8 mouse cellular contexts compared by ENCODE assay signal in the genomic region with DNA sequence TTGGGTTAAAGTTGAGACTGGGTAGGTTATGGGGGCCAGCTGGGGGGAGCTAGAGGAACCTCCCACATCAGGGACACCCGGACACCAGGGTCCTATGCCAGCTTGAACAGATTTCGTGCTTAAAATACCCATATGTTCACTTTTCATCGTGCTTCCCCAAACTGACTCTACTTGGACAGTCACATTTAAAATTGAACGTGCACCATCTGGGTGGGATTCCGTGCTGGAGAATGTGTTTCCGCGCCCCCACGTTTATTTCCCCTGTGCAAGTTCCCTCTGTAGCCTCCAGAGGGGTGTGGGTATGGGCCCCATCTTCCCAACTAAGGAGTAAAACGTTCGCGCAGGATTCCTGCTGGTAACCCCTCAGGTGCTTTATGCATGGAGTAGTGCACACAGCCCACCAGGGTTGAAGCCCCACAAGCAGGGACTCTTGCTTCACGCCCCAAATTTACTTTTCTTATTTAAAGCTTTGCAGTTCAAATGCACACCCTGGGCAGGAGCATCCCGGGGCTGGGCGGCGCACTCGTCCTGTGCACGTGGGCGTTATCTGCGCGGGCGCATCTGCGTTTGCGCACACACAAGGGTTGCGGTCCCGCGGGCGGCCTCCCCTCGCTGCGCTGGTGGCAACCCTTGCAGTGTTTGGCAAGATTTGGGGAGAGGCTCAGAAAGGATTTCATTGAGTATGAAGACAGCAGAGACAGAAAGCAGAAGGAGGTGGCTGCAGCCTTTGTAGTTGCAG. TPM values are rescaled to one million over a fixed set of nuclear protein-coding genes. Genes with fewer than 3 reads are reported as not detected.
DNase-seq lines count a peak whose midpoint lies in the region; ATAC-seq and TF ChIP-seq lines count a peak whose summit lies in the region.

No protein-coding gene starts in this region.

- H3K27me3 ChIP-seq in heart, embryonic 16.5 days (ENCODE audit: control insufficient read depth, insufficient read depth, low read length), result peaks cover 40% of the 10 kb centered on the region
- H3K27me3 ChIP-seq in embryonic facial prominence, embryonic 10.5 days (replicated peaks; ENCODE audit: low read depth, poor library complexity, severe bottlenecking), result peaks cover 58% of the 10 kb centered on the region
- H3K27me3 ChIP-seq in hindbrain, postnatal 0 days (ENCODE audit: insufficient read depth, low read length), result peaks cover 33% of the 10 kb centered on the region
- H3K27me3 ChIP-seq in midbrain, embryonic 14.5 days (ENCODE audit: control insufficient read depth, insufficient read depth, low read length), result peaks cover 40% of the 10 kb centered on the region

- H3K27ac ChIP-seq in heart, embryonic 16.5 days (ENCODE audit: low read length), result no peak overlapping the region
- H3K27ac ChIP-seq in embryonic facial prominence, embryonic 10.5 days (replicated peaks), result no peak overlapping the region
- no peak overlapping the region for H3K27ac ChIP-seq in hindbrain, postnatal 0 days
- no peak overlapping the region for H3K27ac ChIP-seq in midbrain, embryonic 14.5 days (replicated peaks; ENCODE audit: low read depth, low read length)

- peak overlapping the region; percentile 92 for H3K4me2 ChIP-seq in heart, embryonic 16.5 days (ENCODE audit: low read depth, low read length)
- peak overlapping the region; percentile 59 for H3K4me2 ChIP-seq in hindbrain, postnatal 0 days (ENCODE audit: low read depth, low read length)
- peak overlapping the region; percentile 47 for H3K4me2 ChIP-seq in midbrain, embryonic 14.5 days (ENCODE audit: low read length)

- H3K4me1 ChIP-seq in heart, embryonic 16.5 days (ENCODE audit: control insufficient read depth, insufficient read depth, low read length), result peaks cover 8% of the 10 kb centered on the region; the same call in 1 of the 2 replicates
- peaks cover 37% of the 10 kb centered on the region for H3K4me1 ChIP-seq in embryonic facial prominence, embryonic 10.5 days
- no peaks in the 10 kb centered on the region; the same call in 1 of the 2 replicates for H3K4me1 ChIP-seq in hindbrain, postnatal 0 days (ENCODE audit: insufficient read depth, low read length)
- H3K4me1 ChIP-seq in midbrain, embryonic 14.5 days (ENCODE audit: control insufficient read depth, insufficient read depth, low read length), result peaks cover 9% of the 10 kb centered on the region; the same call in 1 of the 2 replicates

- intact Hi-C loops in heart, postnatal 10 days (cut with DNase I), result no loop called here

- no peak for DNase-seq in heart, postnatal 10 days
- no peak for DNase-seq in embryonic facial prominence, embryonic 10.5 days (ENCODE audit: low spot score)
- DNase-seq in hindbrain, postnatal 0 days (ENCODE audit: low spot score), result no peak
- DNase-seq in midbrain, embryonic 14.5 days, result no peak
- DNase-seq in Muller cell, postnatal 12 days (ENCODE audit: inconsistent ontology term), result no peak
- no peak for DNase-seq in ovary, postnatal 10 days (ENCODE audit: low spot score)
- DNase-seq in urinary bladder, postnatal 25 days (ENCODE audit: low spot score), result no peak

- H3K9me3 ChIP-seq in heart, embryonic 16.5 days (replicated peaks; ENCODE audit: control insufficient read depth, low read length), result no peaks in the 10 kb centered on the region
- H3K9me3 ChIP-seq in embryonic facial prominence, embryonic 10.5 days, result no peaks in the 10 kb centered on the region
- H3K9me3 ChIP-seq in hindbrain, postnatal 0 days (ENCODE audit: low read length), result no peaks in the 10 kb centered on the region
- no peaks in the 10 kb centered on the region for H3K9me3 ChIP-seq in midbrain, embryonic 14.5 days (ENCODE audit: control insufficient read depth, low read length)

- peak overlapping the region; percentile 35 for H3K4me3 ChIP-seq in heart, embryonic 16.5 days (ENCODE audit: low read length)
- H3K4me3 ChIP-seq in embryonic facial prominence, embryonic 10.5 days, result peak overlapping the region; percentile 58
- peak overlapping the region; percentile 37 for H3K4me3 ChIP-seq in hindbrain, postnatal 0 days (ENCODE audit: low read length)
- H3K4me3 ChIP-seq in midbrain, embryonic 14.5 days (replicated peaks; ENCODE audit: low read depth, low read length), result peak overlapping the region; percentile 18; the same call in 1 of the 2 replicates

- no peak for ATAC-seq in heart, embryonic 16.5 days (replicated peaks; ENCODE audit: extremely low read depth, insufficient read depth, low FRiP score)
- ATAC-seq in hindbrain, postnatal 0 days, result 0 out of 2 replicates have a peak, but pooled peaks have one; percentile 35
- ATAC-seq in midbrain, embryonic 14.5 days (ENCODE audit: low FRiP score, low TSS enrichment), result no peak; the same call in 1 of the 2 replicates

- H3K36me3 ChIP-seq in heart, embryonic 16.5 days (ENCODE audit: control insufficient read depth, insufficient read depth), result no peaks in the 10 kb centered on the region
- H3K36me3 ChIP-seq in embryonic facial prominence, embryonic 10.5 days (replicated peaks), result no peaks in the 10 kb centered on the region
- H3K36me3 ChIP-seq in hindbrain, postnatal 0 days (ENCODE audit: insufficient read depth, low read length), result no peaks in the 10 kb centered on the region
- no peaks in the 10 kb centered on the region for H3K36me3 ChIP-seq in midbrain, embryonic 14.5 days (ENCODE audit: control insufficient read depth, insufficient read depth, low read length)

- H3K9ac ChIP-seq in heart, embryonic 16.5 days (ENCODE audit: low read length), result no peak overlapping the region
- H3K9ac ChIP-seq in hindbrain, postnatal 0 days (replicated peaks; ENCODE audit: low read length), result no peak overlapping the region
- no peak overlapping the region for H3K9ac ChIP-seq in midbrain, embryonic 14.5 days (replicated peaks; ENCODE audit: low read length)

- TF ChIP-seq CTCF in hindbrain, postnatal 0 days (IDR thresholded peaks at IDR 0.05; ENCODE audit: low read depth), result no peak

- WGBS in heart, embryonic 16.5 days, result 4% methylated on average over 29 of the region's 29 CpGs
- WGBS in embryonic facial prominence, embryonic 10.5 days, result 2% methylated on average over 29 of the region's 29 CpGs
- WGBS in hindbrain, postnatal 0 days, result 2% methylated on average over 29 of the region's 29 CpGs
- 2% methylated on average over 29 of the region's 29 CpGs for WGBS in midbrain, embryonic 14.5 days

RNA-seq across cellular contexts. Expression of a gene that starts 21.6 kb away (rescaled TPM):
- polyA plus RNA-seq in heart, embryonic 16.5 days (2015; fragmentation: Nextera tagmentation; extraction: Ambion mirVana), result not detected in 2 replicates
- not detected for total RNA-seq in heart, postnatal 10 days (2021)
- not detected in 2 replicates for polyA plus RNA-seq in embryonic facial prominence, embryonic 10.5 days (2016; fragmentation: Nextera tagmentation; extraction: Ambion mirVana)
- not detected in 2 replicates for total RNA-seq in hindbrain, postnatal 0 days (2014; rRNA removed)
- polyA plus RNA-seq in hindbrain, postnatal 0 days (2015; fragmentation: Nextera tagmentation; extraction: Ambion mirVana), result not detected in 2 replicates
- not detected in 2 replicates for polyA plus RNA-seq in midbrain, embryonic 14.5 days (2014; fragmentation: Nextera tagmentation; extraction: Ambion mirVana)

RNA-seq across cellular contexts. Expression of a gene that starts 34.8 kb away (rescaled TPM):
- polyA plus RNA-seq in heart, embryonic 16.5 days (2015; fragmentation: Nextera tagmentation; extraction: Ambion mirVana), result 0.28 TPM in 1 of 2 replicates, not detected in the other
- not detected for total RNA-seq in heart, postnatal 10 days (2021)
- polyA plus RNA-seq in embryonic facial prominence, embryonic 10.5 days (2016; fragmentation: Nextera tagmentation; extraction: Ambion mirVana), result not detected in 2 replicates
- total RNA-seq in hindbrain, postnatal 0 days (2014; rRNA removed), result not detected in 2 replicates
- polyA plus RNA-seq in hindbrain, postnatal 0 days (2015; fragmentation: Nextera tagmentation; extraction: Ambion mirVana), result not detected in 2 replicates
- polyA plus RNA-seq in midbrain, embryonic 14.5 days (2014; fragmentation: Nextera tagmentation; extraction: Ambion mirVana), result not detected in 2 replicates

RNA-seq across cellular contexts. Expression of a gene that starts 43.3 kb away (rescaled TPM):
- polyA plus RNA-seq in heart, embryonic 16.5 days (2015; fragmentation: Nextera tagmentation; extraction: Ambion mirVana), result not detected in 2 replicates
- not detected for total RNA-seq in heart, postnatal 10 days (2021)
- not detected in 2 replicates for polyA plus RNA-seq in embryonic facial prominence, embryonic 10.5 days (2016; fragmentation: Nextera tagmentation; extraction: Ambion mirVana)
- not detected in 2 replicates for total RNA-seq in hindbrain, postnatal 0 days (2014; rRNA removed)
- polyA plus RNA-seq in hindbrain, postnatal 0 days (2015; fragmentation: Nextera tagmentation; extraction: Ambion mirVana), result not detected in 2 replicates
- not detected in 2 replicates for polyA plus RNA-seq in midbrain, embryonic 14.5 days (2014; fragmentation: Nextera tagmentation; extraction: Ambion mirVana)
